Mouse (Mus musculus) T-helper 1 cell (primary cell): ENCODE measurements around the gene Olfr1438-ps1.
"Not testable (repeated sequence)": the region's sequence is repeated elsewhere in the genome, so short reads cannot be mapped to it uniquely, and the experiment has no call there.

Experiments used
- in situ Hi-C: fragments of 300-600 bp; cut with MboI, MseI; formaldehyde crosslinking; loops from one replicate; pipeline ENCODE4 v1.15.1; 2025; ENCODE audit warnings: high pct_unique_total_duplicates

The Olfr1438-ps1 gene

GRCm38 (mm10) chr19:12335810-12336209 is at the start of gene Olfr1438-ps1:
Olfr1438-ps1 (minus strand) TSS chr19:12335910.
- in situ Hi-C loops = no loop called here

GRCm38 (mm10) chr19:12374465-12375025 is 38.8 kb upstream of the Olfr1438-ps1 start:
- in situ Hi-C loops = no loop called here

DNA sequence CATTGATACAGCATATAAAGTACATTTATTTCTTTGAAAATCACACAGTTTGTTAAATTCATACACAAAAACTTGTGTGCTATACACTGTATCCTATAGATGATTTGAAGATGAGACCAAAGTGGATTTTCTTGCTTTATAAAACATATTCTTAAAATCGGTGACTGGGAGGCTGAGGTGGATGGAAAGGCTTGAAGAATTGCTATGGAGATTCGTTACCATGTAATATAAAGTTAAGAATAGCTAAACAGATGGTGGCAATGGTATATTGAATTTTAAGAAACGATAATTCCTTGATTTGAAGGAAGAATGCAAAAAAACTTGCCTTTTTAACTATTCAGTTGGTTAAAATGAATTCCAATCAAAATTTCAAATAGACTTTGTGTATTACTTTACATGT is 37.3 kb upstream of the Olfr1438-ps1 start:
- in situ Hi-C loops = no loop called here

DNA sequence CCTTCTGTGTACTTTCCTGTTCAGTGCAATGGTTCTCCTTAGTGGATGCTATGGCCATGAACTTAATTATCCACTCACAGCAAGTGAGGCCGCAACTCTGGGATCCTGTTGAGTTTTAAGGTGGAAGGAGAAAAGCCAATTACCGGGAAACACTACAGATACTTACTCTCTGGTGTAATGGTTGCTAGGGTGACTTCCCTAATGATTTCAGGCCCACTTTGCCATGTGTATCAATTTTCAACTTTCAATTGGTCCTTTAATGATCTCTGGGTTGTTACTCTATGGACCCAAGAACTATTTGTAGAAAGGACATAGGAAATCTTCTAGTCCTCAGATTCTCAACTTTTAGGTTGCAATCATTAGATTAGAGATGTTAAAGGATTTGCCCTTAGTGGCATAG is 10.7 kb downstream of the Olfr1438-ps1 start, which contains the start of gene Olfr1437:
TSS of gene Olfr1437 (minus strand) at position 101 of the 400 bp plus-strand sequence.
- in situ Hi-C loops = no loop called here

DNA sequence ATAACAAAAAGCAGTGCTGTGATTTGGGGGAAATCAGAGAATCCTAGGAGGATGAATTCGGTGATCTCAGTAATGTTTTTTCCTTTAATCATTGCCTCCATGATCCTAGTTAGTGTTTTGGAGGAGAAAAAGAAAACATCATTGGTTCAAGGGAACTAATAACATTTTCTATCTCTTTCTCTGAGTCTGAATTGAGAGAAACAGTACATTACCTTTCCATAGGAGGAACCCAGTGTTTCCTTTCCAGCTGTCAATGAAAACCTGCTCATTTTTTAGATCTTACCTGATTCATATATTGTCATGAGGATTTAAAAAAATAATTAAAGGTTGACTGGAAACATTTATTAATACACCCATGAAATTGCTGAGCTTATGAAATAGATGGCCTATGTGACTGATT is 36.7 kb downstream of the Olfr1438-ps1 start, which contains the start of gene Olfr1436:
TSS of gene Olfr1436 (minus strand) at position 101 of the 400 bp plus-strand sequence.
- in situ Hi-C loops = not testable (repeated sequence)

- in situ Hi-C loops = no loop called here
Observed at GRCm38 (mm10) chr19:12292979-12293378, 42.7 kb downstream of the Olfr1438-ps1 start.

- in situ Hi-C loops = no loop called here
Observed at GRCm38 (mm10) chr19:12279554-12279953, 56.2 kb downstream of the Olfr1438-ps1 start, which contains the start of gene Olfr1434. Olfr1434 (plus strand) TSS chr19:12279854.
